Mouse (Mus musculus) cerebellum, adult 11 months (tissue): Measurements from ENCODE around the gene Dmrta2.

Experiments
- DNase-seq: peaks from one replicate; pipeline ENCODE4 v3.0.0; 2022

Dmrta2 gene

DNA sequence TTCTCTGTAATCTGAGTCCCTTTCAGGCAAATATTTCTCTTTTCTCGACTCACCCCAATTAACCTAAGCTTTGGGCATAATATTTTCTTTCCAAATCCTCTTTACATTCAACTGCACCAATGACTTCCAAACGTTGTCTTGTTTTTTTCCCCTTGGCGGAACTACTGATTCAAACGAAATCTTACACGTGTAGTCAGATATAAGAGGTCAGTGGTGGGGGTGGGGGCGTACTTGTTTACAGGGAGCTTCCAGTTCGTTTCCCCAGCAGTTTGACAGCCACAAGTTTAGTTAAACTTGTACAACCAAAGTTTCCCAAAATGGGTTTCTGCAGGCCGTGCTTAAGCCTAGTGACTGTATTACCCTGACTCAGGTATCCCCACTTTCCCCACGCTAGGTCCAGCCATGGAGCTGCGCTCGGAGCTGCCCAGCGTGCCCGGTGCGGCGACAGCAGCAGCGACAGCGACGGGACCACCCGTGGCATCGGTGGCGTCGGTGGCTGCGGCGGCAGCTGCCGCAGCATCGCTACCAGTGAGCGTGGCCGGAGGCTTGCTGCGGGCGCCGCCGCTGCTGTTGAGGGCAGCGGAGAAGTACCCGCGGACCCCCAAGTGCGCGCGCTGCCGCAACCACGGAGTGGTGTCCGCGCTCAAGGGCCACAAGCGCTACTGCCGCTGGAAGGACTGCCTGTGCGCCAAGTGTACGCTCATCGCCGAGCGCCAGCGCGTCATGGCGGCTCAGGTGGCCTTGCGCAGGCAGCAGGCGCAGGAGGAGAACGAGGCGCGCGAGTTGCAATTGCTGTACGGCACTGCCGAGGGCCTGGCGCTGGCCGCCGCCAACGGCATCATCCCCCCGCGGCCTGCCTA, 1.8 kb downstream of the Dmrta2 start:
- no peak for DNase-seq

DNA sequence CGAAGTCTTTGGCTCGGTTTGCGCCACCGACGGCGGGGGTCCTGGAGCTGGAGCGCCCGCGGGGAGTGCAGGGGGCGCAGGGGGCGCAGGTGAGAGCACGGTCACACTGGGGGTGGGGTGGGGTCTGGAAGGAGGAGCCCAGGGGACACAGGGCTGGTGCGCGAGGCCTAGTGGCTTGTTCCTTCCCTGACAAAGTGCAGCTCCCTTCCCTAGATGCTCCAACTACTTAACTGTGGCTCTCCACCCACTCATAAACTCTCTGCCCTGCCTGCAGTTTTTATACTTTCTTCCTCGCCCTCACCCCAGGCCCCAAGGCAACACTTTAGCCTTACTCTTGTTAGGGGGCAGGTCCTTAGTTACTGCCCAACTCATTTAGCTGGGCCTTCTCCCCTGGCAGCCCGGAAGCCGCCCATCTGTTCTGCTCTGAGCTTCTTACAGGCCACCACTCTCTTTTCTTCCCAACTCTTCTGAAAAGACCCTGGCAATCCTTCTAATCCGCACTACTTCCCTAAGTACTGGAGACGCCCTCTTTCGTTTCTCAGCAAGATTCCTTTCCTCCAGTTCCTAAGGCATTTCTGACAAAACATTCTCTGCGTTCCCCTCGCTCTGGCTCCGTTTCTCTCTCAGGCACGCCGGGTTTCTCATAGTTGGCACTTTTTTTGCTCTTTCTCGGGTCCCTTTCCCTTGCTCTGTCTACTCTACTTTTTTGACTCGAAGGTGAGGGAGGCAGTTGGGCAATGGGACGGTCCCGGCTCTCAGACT, 2.6 kb downstream of the Dmrta2 start:
- no peak for DNase-seq

DNA sequence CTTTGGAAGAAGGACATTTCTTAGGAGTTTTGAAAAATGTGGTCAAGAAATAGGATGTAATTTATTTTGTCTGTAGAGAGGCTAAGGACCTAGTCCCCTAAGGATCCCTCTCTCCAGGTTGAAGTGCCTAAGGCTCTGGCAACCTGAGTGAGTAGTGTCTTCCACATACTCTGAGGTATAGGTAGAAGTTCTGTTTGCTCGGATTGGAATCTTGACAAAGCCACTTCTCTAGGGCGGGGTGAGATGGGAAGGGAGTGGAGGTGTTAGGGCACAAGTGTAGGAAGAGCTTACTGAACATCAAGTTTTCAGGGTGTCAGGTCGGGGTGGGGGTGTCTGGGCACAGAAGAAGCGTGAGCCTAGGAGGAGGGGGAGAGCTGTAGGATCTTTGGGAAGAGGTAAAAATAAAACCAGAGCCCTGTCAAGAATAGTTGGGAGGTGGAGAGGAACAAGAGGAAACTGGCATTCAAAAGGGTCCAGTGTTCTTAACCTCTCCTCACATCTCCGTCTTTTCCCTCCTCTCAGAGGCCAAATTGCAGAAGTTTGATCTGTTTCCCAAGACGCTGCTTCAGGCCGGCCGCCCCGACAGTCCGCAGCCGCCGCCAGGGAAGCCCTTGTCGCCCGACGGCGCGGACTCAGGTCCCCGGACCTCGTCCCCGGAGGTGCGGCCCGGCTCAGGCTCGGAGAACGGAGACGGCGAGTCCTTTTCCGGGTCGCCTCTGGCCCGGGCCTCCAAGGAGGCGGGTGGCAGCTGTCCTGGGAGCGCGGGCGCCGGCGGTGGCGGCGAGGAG, 3.4 kb downstream of the Dmrta2 start:
- DNase-seq: no peak

DNA sequence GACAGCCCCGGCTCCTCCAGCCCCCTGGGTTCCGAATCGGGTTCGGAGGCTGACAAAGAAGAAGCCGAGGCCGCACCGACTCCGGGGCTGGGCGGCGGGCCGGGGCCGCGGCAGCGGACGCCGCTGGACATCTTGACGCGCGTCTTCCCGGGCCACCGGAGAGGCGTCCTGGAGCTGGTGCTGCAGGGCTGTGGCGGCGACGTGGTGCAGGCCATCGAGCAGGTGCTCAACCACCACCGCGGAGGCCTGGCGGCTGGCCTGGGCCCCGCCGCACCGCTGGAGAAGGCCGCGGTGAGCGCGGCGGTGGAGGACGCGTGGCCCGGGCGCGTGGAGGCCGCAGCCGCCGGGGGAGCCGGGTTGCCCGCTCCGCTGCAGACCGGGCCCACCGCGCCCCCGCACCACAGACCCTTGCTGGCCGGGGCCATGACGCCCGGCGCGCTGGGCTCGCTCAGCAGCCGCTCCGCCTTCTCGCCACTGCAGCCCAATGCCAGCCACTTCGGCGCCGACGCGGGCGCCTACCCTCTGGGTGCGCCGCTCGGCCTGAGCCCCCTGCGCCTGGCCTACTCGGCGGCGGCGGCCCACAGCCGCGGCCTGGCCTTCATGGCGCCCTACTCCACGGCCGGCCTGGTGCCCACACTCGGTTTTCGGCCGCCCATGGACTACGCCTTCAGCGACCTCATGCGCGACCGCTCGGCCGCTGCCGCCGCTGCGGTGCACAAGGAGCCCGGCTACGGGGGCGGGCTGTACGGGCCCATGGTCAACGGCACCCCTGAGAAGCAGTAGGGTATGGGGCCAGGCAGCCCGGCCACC, 4.2 kb downstream of the Dmrta2 start:
- DNase-seq: no peak

DNA sequence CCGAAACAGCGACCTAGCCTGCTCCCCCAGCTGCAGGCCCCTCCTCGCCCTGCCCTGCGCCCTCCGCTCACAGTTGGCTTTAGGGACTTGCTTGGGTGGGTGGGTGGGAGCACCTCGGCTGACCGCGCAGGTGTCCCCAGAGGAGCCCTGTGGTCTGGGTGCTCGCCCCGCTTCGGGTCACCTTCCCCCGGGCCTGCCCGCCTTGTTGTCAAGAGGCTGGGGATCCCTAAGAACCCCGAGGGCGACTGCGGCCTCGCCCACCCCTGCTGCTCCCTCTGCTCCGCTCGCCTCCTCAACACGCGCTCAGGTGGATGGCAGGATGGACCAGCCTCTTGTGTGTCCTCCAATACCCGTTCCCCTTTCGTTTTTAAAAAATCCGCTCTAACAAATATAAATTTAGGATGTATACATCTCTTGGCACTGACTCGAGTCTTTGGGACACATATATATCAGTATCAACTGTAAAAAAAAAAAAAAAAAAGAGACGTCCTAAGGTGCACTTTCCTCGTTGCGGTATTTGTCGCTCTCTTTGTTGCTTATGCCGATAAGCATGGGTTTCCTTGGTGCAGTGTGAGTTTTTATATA, 4.9 kb downstream of the Dmrta2 start:
- no peak for DNase-seq

DNA sequence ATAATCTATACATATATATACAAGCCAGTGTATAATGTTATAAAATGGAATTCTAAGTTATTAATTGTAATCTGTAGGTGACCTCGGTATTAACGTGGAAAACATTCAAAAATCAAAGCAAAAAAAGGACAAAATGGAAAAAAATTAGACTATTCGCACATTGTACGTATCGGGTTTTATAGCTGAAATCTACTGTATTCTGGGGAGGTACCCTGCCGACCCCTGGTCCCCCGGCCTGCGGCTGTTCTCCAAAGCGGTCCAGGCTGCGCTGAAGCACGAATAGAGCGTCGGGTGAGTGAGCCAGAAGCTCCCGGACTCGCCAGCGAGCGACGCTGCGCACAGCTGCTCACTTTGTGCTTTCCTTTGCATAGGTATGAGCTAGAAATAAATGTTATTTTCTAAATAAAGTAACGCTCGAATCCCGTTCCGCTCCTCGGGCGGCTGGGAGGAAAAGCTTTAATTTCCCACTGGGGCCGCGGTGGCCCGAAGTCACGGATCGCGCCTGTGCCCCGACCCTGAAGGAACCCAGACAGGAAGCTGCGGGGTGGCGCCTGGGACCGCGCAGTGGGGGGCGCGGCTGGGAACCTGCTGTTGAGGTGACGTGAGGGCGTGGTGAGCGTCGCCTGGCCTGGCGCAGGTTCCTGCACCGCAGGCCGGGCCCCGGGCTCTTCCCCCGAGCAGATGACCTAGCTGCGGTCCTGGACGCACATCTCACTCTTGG, 5.6 kb downstream of the Dmrta2 start:
- DNase-seq: no peak

DNA sequence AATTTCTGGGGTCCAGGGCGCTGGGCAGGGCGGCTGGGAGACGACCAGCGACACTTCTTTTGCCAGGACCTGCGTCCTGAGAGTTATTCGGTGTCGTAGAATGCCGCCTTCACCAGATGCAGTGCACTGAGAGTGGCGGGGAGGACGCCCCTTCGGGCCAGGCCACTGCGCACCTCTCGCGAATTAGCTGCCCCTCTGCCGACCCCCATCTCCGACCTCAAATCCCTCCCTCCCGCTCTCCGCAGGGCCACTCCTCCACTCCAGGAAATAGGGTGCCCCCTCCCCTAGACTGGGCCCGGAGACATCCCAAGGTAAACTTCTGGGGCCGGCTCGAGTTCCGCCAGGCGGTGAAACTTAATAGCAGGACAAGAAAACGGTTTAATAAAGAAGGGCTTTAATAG, 6.2 kb downstream of the Dmrta2 start:
- DNase-seq: no peak

DNA sequence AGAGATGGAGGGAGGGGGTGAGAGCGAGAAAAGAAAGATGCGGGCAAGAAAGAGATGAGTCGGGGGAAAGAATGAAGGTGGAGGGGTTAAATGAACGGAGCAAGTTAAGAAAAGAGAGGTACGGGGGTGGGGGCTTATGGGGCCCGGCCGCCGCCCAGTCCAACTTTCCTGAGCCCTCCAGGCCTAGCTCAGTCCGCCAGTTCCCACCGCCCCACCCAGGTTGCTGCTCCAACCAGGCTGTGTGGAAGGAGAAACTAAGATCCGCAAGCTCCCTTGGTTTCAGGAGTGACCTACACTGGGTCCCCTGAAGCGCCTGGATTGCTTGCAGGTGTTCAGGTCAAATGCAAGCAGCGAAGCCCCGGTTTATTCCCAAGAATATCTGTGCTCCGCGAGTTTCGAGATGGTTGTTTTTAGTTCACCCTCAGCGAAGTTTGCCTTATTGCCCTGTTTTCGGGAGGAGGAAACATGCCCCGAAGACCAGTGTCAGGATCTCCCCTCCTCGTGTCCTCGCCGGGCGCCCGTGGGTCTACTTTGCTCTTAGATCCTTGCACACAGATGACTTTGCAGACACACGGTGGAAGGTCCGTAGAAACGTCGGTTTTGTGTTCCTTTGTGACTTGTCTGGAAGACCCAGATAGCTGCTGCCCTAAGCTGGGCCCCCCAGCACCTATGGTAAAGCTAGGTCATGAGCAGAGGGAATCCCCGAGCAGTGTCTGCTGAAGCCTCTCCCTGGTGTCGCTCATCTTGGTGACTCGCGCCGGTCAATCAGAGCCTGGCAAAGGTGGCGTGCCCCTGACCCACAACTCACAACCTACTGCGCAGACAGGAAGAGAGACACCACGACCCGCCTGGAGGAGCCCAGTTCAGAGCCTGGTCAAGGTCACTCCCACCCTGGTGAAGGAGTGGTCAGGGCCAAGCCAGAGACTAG, 6.9 kb downstream of the Dmrta2 start:
- DNase-seq: no peak

DNA sequence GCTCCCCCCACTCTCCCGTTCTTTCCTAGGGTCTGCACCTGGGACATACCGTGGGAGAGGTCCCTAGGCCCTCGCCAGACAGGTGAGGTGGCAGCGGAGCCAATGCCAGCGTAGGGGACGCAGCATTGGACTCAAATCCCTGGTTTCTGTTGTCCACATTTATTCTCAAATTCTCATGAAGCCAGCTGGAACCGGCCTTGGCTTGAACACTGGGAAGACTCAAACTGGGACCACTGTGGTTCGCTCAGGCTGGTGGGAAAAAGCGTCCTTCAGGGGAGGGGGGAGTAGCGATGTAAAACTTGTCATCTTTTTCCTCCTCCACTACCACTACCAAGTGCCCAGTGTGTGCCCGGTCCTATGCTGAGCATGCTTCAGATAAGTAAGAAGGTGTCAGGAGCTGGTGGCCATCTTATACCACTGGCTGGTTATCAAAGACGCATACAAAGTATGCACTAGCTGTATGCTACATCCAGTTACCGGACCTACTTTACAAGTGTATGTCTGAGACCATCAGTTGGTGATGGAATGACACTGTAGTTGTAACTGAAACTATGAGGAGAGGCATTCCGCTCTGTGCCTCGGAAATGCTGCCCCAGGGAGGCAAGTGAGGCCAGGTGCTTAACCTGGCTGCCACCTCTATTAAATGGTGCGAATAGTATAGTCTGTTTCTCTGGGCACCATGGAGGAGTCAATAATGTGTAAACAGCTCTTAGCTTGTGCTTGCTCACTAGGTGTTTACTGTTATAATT, 7.7 kb downstream of the Dmrta2 start:
- DNase-seq: no peak

DNA sequence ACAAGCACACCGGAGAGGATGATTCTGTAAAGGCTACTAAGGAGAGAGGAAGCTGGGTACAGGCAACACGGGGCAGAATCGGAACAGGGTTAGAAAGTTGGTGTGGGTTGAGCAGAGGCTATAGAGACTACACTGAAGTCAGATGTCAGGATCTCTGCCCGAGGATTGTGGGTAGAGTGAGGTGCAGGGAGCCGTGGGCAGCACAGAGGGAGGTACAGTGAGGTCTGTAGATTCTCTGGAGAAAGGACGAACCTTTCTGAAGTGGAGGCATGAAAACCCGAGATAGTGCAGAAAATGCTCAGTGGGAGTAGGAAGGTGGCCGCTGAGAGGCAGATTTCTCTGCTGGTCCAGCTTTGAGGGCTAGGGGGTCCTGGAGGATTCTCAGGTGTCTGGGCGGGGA, 8.4 kb downstream of the Dmrta2 start:
- no peak for DNase-seq

DNA sequence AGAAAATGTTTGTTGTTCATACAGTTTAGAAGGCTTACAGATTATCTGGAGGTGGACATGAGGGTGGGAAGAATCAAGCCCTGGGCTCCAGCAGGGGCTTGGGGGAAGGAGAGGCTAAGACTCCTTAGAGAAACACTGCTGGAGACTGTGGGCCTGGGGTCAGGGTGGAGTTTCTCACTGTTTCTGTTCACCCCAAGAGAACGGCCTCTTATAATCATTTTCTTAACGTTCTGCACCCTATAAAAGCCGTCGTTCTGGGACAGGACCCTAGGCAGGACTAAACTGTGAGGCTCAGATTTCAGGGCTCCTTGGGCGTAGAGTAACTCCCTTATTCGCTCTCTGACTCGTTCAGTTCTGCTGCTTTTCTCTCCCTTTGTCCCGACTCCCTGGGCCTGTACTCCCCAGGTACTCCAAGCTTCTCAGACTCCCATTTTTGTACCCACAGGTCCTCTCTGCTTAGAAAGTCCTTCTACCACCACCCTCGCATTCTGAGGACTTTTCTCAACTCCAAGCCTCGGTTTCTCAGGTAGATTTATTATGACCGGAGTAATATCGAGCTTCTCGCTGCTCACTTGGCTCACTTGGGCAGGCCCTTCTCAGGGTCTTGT, 9.0 kb downstream of the Dmrta2 start:
- no peak for DNase-seq

DNA sequence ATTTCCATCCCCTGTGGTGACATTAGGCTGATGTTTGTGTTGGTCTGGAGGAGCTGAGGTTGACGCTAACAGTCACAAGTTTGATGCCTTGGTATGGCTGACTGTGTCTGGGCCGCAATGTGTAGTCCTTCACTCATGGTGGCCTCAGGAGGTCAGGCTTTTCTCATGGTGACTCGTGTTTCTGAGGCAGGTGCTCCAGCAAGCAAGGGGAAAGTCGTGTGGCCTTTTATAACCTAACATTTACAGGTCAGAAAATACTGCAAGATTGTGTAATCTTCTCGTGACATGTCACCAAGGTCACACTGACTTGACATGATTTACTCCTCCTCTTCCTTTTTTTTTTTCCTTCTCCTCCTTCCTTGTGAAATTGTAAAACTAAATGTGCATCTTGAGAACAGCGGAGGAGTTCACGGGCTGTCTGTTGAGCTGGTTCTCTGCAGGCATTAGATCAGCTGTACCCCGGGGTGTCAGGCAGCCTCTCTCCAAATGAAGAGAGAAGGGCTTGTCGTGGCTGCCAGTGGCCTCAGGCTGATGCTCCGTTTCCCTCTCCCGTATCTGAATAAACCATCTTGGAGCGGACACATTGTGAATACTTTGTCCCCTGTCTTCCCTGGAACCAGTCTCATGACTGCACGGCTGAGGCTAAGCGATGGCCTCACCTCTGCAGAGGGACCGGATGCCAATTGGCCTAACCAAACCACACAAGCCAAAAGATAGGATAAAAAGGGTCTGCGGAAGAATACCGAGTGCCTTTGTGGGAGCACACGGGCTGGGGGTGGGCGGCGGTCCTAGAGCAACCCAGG, 9.9 kb downstream of the Dmrta2 start:
- DNase-seq: no peak

DNA sequence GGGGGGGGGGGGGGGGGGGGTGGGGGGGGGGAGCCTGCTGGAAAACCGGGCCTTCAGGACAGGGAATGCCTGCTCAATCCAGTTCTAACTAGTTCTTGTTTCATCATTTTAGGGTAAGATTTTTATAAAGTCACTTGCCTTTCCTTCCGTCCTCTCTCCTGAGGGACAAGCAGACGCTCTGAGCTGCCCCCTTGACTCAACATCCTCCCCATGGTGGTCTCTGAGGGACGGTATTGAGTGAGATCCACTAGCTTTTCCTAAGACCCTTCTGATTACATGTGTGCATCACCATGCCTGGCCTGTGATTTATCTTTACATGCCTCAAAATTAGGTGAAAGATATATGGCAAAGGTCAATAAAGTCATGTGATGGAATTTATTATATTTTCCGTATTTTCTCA, 10.6 kb downstream of the Dmrta2 start:
- no peak for DNase-seq

DNA sequence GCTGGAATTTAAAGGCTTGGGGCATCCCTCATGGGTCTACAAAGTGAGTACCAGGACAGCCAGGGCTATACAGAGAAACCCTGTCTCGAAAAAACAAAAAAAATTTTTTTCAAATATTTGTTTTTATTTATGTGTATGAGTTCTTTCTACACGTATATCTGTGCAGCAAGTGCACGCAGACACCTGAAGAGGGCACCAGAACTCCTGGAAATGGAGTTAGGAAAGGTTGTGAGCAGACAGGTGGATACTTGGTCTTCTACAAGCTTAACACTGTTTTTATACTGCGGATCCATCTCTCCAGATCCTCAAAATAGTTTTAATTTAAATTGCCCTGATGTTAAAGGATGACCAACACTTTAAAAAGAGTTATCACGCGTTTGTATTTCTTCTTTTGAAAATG, 11.4 kb downstream of the Dmrta2 start:
- no peak for DNase-seq

DNA sequence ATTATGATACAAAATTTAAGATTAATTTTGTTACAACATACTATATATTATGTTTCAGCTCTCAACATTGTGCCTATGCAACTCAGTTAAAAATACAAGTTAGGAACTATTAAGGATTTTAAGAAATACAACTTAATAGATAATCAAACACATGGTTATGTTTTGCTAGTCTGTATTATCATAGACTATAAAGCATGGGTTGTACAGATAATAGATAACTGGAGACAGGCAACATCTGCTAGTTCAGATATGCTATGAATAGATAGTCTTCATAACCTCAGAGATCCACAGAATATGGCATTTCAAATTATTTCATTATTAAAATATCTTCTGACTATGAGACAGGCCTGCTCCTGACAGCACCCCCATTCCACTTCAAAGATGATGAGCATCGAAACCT, 28.2 kb downstream of the Dmrta2 start:
- no peak for DNase-seq

DNA sequence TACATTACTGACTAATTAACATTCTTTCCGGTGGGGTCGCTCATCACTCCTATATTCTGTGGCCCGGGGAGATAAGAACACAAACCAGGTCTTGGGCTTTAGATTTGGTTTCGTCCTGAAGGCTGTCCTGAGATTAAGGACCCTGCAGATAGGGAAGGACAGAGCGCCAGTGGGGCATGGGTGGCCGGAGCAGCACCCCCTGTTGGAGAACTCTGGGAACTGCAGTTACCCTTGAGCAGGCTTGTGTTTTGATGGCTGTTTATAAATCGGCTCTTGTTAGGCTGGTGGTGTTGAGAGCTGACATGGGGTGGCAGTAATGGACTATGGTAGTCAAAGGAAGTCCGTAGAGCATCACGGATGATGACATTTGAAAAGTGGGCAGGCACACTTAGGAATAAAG, 41.3 kb downstream of the Dmrta2 start:
- DNase-seq: no peak

DNA sequence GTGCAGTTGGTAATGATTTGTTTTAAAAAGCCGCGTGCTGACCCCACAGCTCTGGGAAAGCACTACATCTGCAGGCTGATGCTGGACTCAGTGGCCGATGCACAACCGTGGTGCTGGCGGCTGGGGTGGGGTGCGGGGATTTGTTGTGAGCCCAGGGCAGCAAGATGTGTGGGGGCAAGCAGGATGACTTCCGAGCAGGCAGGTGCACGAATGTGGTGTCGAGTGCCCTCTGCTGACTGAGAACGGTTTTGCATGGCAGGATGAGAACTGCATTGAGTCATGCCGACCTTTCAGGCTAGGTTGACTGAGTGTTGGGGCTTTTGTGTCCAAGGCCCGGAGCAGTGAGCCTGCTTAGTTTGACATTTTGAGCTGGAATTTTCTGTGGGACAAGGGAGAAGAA, 42.4 kb downstream of the Dmrta2 start:
- peak; percentile 46 for DNase-seq

DNA sequence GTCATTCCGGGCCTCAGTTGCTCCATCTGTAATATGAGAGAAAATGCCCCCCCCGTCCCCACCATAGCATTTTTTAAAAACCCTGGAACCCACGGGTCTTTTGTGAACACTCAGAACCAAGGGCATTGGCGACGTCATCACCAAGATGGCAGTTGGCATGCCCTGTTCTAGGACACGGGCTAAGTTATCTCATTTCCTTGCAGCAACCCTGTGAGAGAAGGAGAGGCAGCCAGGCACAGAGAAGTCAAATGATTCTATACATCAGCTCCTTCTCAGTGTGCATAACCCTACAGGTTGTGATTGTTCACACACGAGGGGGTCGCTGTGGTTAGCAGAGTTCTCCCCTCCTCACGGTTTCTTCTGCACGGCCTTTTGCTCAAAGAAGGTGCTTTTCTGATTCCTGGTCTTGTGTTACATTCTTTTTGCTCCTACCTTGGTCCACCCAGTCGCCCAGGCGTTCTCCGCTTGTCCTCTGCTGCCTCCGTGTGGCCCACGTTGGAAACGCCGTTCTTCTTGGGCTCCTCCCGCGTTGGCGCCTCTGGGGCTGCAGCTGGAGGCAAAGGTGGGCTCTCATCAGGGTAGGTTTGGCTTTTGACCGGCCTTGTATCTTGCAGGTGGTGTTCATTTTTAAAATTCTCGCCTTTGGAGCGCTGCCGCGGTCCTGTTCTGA, 44.2 kb downstream of the Dmrta2 start:
- peak; percentile 35 for DNase-seq
